Mouse (Mus musculus): ENCODE results near the gene Pcdh7.

GRCm38 (mm10) chr5:57760069-57761063, 42.6 kb downstream of the Pcdh7 start:
- TF ChIP-seq GATA1 (IDR thresholded peaks at IDR 0.05; ENCODE audit: borderline replicate concordance, low read length) (no peak), CTCF (IDR thresholded peaks at IDR 0.05; ENCODE audit: low read depth, low read length) (no peak), POLR2AphosphoS5 (IDR thresholded peaks at IDR 0.05; ENCODE audit: insufficient replicate concordance, low read depth, low read length) (no peak)
